Mouse (Mus musculus) monocyte, adult 2 months (primary cell): ENCODE results near the gene Mical2.

Source experiments
- DNase-seq, 2 experiments: peaks; one replicate each; pipeline ENCODE4 v3.0.0; 2022; ENCODE audit warnings: low spot score in 2 of 2, low read depth in 1 of 2

Gene Mical2

GRCm38 (mm10) chr7:112449954-112450700 lies 224.5 kb downstream of the Mical2 start:
- DNase-seq: no peak

GRCm38 (mm10) chr7:112452471-112452870 lies 226.8 kb downstream of the Mical2 start:
- no peak for DNase-seq

- DNase-seq: no peak
These were observed 228.2 kb downstream of the Mical2 start for GRCm38 (mm10) chr7:112453805-112454214.

GRCm38 (mm10) chr7:112454380-112454779 lies 228.7 kb downstream of the Mical2 start:
- DNase-seq: no peak

GRCm38 (mm10) chr7:112454951-112455350 lies 229.3 kb downstream of the Mical2 start:
- DNase-seq: no peak

GRCm38 (mm10) chr7:112455566-112456110 lies 230.0 kb downstream of the Mical2 start:
- DNase-seq: no peak

- DNase-seq: no peak
These were observed 231.7 kb downstream of the Mical2 start for GRCm38 (mm10) chr7:112457373-112457772.

- no peak for DNase-seq
These were observed 232.3 kb downstream of the Mical2 start for GRCm38 (mm10) chr7:112457920-112458319.

GRCm38 (mm10) chr7:112458440-112458839 lies 232.8 kb downstream of the Mical2 start:
- DNase-seq: no peak
